Mouse (Mus musculus): Measurements from ENCODE around the gene Plcxd2. TPM values are rescaled to one million over a fixed set of nuclear protein-coding genes. Genes with fewer than 3 reads are reported as not detected.

Plcxd2 gene
- total RNA-seq, 2 experiments from 2014 or later, result 91.5 to 91.9 TPM

- intact Hi-C loops (cut with DNase I), result no loop called here
Observed at GRCm38 (mm10) chr16:45945649-45946048, 64.4 kb downstream of the Plcxd2 start.

GRCm38 (mm10) chr16:45945174-45945631 lies 64.8 kb downstream of the Plcxd2 start:
- intact Hi-C loops (cut with DNase I), result no loop called here

More at GRCm38 (mm10) chr16:45945649-45946048, 64.4 kb downstream of the Plcxd2 start:
- no peak for DNase-seq (ENCODE audit: low spot score in 2 of 2)

GRCm38 (mm10) chr16:45942169-45942891 lies 67.7 kb downstream of the Plcxd2 start:
- intact Hi-C loops (cut with DNase I), result no loop called here

More at GRCm38 (mm10) chr16:45945174-45945631, 64.8 kb downstream of the Plcxd2 start:
- no peak for DNase-seq (ENCODE audit: low spot score in 2 of 2)

DNA sequence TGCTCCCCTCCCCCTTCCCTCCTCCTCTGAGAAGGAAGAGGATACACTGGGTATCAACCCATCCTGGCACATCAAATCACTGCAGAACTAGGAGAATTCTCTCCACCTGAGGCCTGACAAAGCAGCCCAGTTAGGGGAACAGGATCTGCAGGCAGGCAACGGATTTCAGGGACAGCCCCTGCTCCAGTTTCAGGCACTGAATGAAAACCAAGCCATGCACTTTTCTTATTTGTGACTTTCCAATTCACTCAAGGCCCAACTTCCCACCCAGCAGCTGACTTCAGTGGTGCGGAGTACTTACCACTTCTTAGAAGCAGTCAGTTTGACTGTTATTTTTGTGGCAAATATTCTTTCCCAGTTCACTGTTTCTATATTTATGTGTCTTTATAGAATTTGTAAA lies 69.3 kb downstream of the Plcxd2 start:
- no peak for DNase-seq (ENCODE audit: low spot score in 2 of 2)
- intact Hi-C loops (cut with DNase I), result no loop called here

More at GRCm38 (mm10) chr16:45942169-45942891, 67.7 kb downstream of the Plcxd2 start:
- no peak for DNase-seq (ENCODE audit: low spot score in 2 of 2)

DNA sequence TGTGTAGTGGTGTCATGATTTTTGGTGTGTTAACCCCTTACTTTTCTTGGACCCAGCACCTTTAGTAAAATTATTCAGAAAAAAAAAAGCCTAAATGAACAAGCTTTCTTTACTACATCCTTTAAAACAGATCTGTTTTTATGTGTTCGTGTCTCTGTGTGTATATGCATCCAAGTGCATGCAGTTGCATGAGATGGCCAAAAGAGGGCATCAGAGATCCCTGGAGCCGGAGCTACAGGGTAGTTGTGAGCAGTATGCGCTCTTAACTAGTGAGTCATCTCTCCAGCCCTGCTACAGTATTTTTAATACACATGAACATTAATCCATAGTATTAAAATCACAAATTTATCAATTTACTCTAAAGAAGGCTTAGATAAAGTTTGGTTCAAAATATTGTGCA lies 70.6 kb downstream of the Plcxd2 start:
- DNase-seq (ENCODE audit: low spot score in 2 of 2), result no peak
- intact Hi-C loops (cut with DNase I), result no loop called here

DNA sequence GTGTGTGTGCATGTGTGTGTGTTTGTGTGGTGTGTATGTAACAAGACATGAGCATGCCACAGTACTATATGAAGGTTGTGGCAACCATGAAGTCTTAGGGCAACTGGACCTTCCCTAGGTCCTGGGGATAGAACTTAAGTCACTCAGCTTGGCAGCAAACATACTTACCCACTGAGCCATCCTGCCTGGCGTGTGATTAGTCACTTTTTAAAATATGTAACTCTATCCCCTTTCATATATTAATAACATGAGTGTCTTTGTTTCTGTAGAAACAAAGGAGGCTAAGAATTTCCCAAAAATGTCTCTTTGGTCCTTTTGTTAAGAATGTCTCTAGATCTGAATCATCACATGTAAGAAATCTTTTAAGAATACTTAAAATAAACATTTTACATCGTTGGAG lies 72.6 kb downstream of the Plcxd2 start:
- intact Hi-C loops (cut with DNase I), result no loop called here
- no peak for DNase-seq (ENCODE audit: low spot score in 2 of 2)

GRCm38 (mm10) chr16:45936521-45936920 lies 73.5 kb downstream of the Plcxd2 start:
- intact Hi-C loops (cut with DNase I), result no loop called here
- DNase-seq (ENCODE audit: low spot score in 2 of 2), result no peak

- intact Hi-C loops (cut with DNase I), result no loop called here
- DNase-seq (ENCODE audit: low spot score in 2 of 2), result no peak
Observed at GRCm38 (mm10) chr16:45935956-45936483, 74.0 kb downstream of the Plcxd2 start.

DNA sequence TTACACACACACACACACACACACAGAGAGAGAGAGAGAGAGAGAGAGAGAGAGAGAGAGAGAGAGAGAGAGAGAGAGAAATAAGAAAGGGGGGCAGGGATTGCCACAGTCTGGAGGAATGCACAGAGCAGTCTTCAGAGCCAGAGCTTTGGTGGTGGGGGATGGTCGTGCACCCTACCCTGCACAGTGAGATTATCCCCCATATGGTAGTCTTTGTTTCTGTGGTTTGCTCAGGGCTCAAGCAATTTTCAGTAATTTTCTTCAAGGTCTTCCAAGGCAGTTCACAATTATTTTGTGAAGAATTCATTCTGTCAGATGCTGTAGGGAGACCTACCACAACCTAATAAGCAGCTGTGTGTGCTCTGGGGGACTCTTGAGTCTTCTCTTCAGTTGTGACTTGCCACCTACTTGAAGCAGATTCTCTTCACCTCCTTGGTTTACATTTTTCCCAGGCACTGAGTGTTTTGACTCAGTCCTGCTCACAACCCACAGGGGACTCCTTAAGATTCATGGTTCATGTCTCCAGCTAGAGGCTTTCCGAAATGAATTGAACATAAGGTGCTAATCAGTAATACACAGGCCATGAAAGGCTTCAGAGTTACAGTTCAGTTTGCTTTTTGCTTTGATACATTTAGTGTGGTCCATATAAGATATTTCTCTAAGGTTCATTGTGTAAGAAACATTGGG lies 75.2 kb downstream of the Plcxd2 start:
- intact Hi-C loops (cut with DNase I), result no loop called here
- DNase-seq (ENCODE audit: low spot score in 2 of 2), result no peak

DNA sequence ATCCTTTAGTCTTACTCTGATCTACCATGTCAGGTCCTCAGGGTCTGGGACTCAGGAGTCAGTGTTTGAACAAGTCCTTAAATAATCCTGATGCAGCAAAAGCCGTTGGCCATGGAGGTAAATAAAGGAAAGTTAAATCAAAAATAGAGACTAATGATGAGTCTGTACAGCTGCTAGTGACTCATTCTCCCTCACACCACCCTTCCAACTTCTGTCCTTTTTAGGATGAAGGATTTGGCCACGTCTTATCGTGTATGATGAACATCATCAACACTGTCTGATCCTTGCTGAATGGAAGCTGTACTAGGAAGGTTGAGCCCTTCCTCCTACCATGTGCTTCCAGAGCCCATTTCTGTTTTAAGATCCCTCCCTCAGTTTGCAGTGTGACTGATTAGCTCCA lies 79.7 kb downstream of the Plcxd2 start:
- DNase-seq (ENCODE audit: low spot score in 2 of 2), result no peak
- intact Hi-C loops (cut with DNase I), result no loop called here

DNA sequence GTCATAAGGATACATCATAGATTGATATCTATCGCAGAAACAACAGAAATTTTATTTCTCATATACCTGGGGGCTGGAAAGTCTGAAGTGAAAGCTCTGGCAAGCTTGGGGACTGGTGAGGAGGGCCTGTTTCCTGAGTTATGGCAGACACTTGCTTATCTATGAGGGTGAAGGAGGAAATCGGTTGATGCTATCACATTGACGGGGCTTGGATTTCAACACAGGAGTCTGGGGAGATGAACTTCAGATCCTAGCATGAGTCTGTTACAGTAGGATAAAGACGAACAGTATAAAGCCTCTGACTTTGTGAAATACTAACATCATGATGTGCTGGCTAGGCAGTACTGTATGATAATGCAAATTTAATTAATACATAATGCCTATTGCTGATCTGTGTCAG lies 81.9 kb downstream of the Plcxd2 start:
- intact Hi-C loops (cut with DNase I), result no loop called here
- DNase-seq (ENCODE audit: low spot score in 2 of 2), result no peak

GRCm38 (mm10) chr16:45927601-45928000 lies 82.4 kb downstream of the Plcxd2 start:
- DNase-seq (ENCODE audit: low spot score in 2 of 2), result no peak

GRCm38 (mm10) chr16:45926875-45927274 lies 83.1 kb downstream of the Plcxd2 start:
- DNase-seq (ENCODE audit: low spot score in 2 of 2), result no peak
- intact Hi-C loops (cut with DNase I), result no loop called here

More at GRCm38 (mm10) chr16:45927601-45928000, 82.4 kb downstream of the Plcxd2 start:
- intact Hi-C loops (cut with DNase I), result no loop called here

DNA sequence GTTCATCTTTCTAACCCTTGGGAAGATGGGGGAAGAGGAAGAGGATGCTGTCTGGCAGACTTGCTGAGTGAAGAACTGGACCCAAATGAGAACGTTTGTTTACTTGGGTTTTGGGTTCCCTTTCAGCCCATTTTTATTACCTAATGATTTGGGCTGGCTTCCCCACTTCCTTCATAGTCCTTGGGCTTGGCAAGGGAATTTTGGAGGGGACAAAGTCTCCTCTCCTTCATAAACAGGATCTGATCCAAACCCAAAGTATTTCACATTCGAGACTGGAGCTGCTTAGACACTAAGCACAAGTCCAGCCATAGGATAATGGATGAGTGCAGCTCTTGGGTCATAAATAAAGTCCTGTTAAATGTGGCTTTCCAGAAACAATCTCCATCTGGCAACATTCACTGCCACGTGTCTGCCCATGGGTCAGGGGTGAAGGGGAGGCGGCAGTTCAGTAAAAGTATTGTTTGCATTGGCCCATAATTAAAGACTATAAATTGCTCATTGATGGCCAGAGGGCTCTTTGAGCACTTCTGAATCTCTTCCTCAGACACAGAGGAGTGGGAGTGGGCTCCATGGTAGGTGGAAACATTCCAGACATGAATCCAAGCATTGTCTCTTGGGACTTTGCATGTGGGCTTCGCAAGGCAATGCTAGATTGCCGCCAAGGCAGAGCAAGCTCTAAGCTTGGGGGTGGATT lies 86.1 kb downstream of the Plcxd2 start:
- intact Hi-C loops (cut with DNase I), result no loop called here
- DNase-seq (ENCODE audit: low spot score in 2 of 2), result no peak

GRCm38 (mm10) chr16:45922546-45923229 lies 87.3 kb downstream of the Plcxd2 start:
- intact Hi-C loops (cut with DNase I), result no loop called here
- no peak for DNase-seq (ENCODE audit: low spot score in 2 of 2)

DNA sequence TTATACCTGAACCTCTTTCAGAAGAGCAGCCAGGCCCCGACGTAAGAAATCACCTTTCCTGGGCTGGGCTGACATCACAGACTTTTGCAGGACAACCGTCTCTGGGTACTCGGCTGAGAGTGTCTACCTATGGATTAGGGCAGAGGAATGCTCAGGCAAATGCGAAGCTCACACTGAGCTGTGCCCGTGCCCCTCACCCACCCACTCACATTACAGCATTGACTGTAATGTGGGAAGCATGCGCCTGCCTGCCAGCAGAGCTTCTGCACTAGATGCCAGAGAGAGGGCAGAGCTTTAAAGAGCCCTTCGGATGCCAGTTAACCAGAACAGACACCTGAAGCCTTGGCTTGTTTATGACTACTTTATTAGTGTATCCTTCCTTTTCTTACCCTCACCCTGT lies 90.4 kb downstream of the Plcxd2 start:
- intact Hi-C loops (cut with DNase I), result no loop called here
- DNase-seq (ENCODE audit: low spot score in 2 of 2), result peak; percentile 16 to 55

All from left cerebral cortex, postnatal 25 days (tissue).